Mouse (Mus musculus): ENCODE measurements around the gene Hepacam2. TPM values are rescaled to one million over a fixed set of nuclear protein-coding genes. Genes with fewer than 3 reads are reported as not detected.

Gene Hepacam2
- polyA plus RNA-seq, 1 experiment from 2014 or later: 1.7 TPM

- no peaks in the 10 kb centered on the region for H3K9me3 ChIP-seq (replicated peaks)
- no peak for DNase-seq (ENCODE audit: low spot score)
- peaks cover 1% of the 10 kb centered on the region; the same call in 1 of the 2 replicates for H3K4me1 ChIP-seq
- no peak overlapping the region for H3K4me3 ChIP-seq
- H3K27ac ChIP-seq (replicated peaks): no peak overlapping the region
- 85% methylated on average over 5 of the region's 5 CpGs for WGBS
- H3K27me3 ChIP-seq (ENCODE audit: low read depth, poor library complexity, severe bottlenecking): no peaks in the 10 kb centered on the region
- H3K36me3 ChIP-seq: no peaks in the 10 kb centered on the region
These were observed 7.2 kb upstream of the Hepacam2 start for GRCm38 (mm10) chr6:3505289-3505688.

- Histone ChIP-seq H3K4me3 (no peak overlapping the region), H3K36me3 (no peaks in the 10 kb centered on the region), H3K4me1 (peaks cover 17% of the 10 kb centered on the region), H3K27me3 (ENCODE audit: low read depth, poor library complexity, severe bottlenecking) (no peaks in the 10 kb centered on the region), H3K27ac (replicated peaks) (no peak overlapping the region), H3K9me3 (replicated peaks) (no peaks in the 10 kb centered on the region)
- WGBS: 87% methylated on average over 3 of the region's 3 CpGs
- no peak for DNase-seq (ENCODE audit: low spot score)
These were observed 2.2 kb upstream of the Hepacam2 start for GRCm38 (mm10) chr6:3500286-3500685.

- DNase-seq (ENCODE audit: low spot score): no peak
- H3K27me3 ChIP-seq (ENCODE audit: low read depth, poor library complexity, severe bottlenecking): no peaks in the 10 kb centered on the region
- no peak overlapping the region for H3K4me3 ChIP-seq
- WGBS: 5% methylated on average over 2 of the region's 2 CpGs
- H3K36me3 ChIP-seq: no peaks in the 10 kb centered on the region
- no peak overlapping the region for H3K27ac ChIP-seq (replicated peaks)
- no peaks in the 10 kb centered on the region for H3K9me3 ChIP-seq (replicated peaks)
- H3K4me1 ChIP-seq: peaks cover 17% of the 10 kb centered on the region
These were observed 1.9 kb downstream of the Hepacam2 start for GRCm38 (mm10) chr6:3496210-3496609.

GRCm38 (mm10) chr6:3494285-3494684 is 3.8 kb downstream of the Hepacam2 start:
- Histone ChIP-seq H3K36me3 (no peaks in the 10 kb centered on the region), H3K9me3 (replicated peaks) (no peaks in the 10 kb centered on the region), H3K4me3 (no peak overlapping the region), H3K27ac (replicated peaks) (no peak overlapping the region), H3K4me1 (peaks cover 11% of the 10 kb centered on the region), H3K27me3 (ENCODE audit: low read depth, poor library complexity, severe bottlenecking) (no peaks in the 10 kb centered on the region)
- no peak for DNase-seq (ENCODE audit: low spot score)
- WGBS: 82% methylated on average over 5 of the region's 5 CpGs

- no peak overlapping the region for H3K27ac ChIP-seq (replicated peaks)
- no peak overlapping the region for H3K4me3 ChIP-seq
- no peaks in the 10 kb centered on the region for H3K9me3 ChIP-seq (replicated peaks)
- 85% methylated on average over 1 of the region's 1 CpGs for WGBS
- H3K36me3 ChIP-seq: no peaks in the 10 kb centered on the region
- H3K4me1 ChIP-seq: no peaks in the 10 kb centered on the region
- DNase-seq (ENCODE audit: low spot score): no peak
- no peaks in the 10 kb centered on the region for H3K27me3 ChIP-seq (ENCODE audit: low read depth, poor library complexity, severe bottlenecking)
These were observed 10.7 kb downstream of the Hepacam2 start for GRCm38 (mm10) chr6:3487355-3487754.

- H3K36me3 ChIP-seq: no peaks in the 10 kb centered on the region
- H3K4me1 ChIP-seq: no peaks in the 10 kb centered on the region
- DNase-seq (ENCODE audit: low spot score): no peak
- H3K27me3 ChIP-seq (ENCODE audit: low read depth, poor library complexity, severe bottlenecking): no peaks in the 10 kb centered on the region
- 83% methylated on average over 3 of the region's 3 CpGs for WGBS
- no peaks in the 10 kb centered on the region for H3K9me3 ChIP-seq (replicated peaks)
- H3K4me3 ChIP-seq: no peak overlapping the region
- H3K27ac ChIP-seq (replicated peaks): no peak overlapping the region
These were observed 13.0 kb downstream of the Hepacam2 start for GRCm38 (mm10) chr6:3485133-3485532.

- no peak for DNase-seq (ENCODE audit: low spot score)
- WGBS: 90% methylated on average over 3 of the region's 3 CpGs
- Histone ChIP-seq H3K4me3 (no peak overlapping the region), H3K27me3 (ENCODE audit: low read depth, poor library complexity, severe bottlenecking) (no peaks in the 10 kb centered on the region), H3K9me3 (replicated peaks) (no peaks in the 10 kb centered on the region), H3K4me1 (0 out of 2 replicates have a peak, but pooled peaks cover 2% of the 10 kb centered on the region), H3K36me3 (no peaks in the 10 kb centered on the region), H3K27ac (replicated peaks) (no peak overlapping the region)
These were observed 16.4 kb downstream of the Hepacam2 start for GRCm38 (mm10) chr6:3481705-3482104.

GRCm38 (mm10) chr6:3479853-3480252 is 18.2 kb downstream of the Hepacam2 start:
- 58% methylated on average over 5 of the region's 5 CpGs for WGBS
- Histone ChIP-seq H3K27ac (replicated peaks) (no peak overlapping the region), H3K27me3 (ENCODE audit: low read depth, poor library complexity, severe bottlenecking) (no peaks in the 10 kb centered on the region), H3K4me3 (no peak overlapping the region), H3K4me1 (0 out of 2 replicates have a peak, but pooled peaks cover 2% of the 10 kb centered on the region), H3K9me3 (replicated peaks) (no peaks in the 10 kb centered on the region), H3K36me3 (no peaks in the 10 kb centered on the region)
- DNase-seq (ENCODE audit: low spot score): no peak

- no peaks in the 10 kb centered on the region for H3K9me3 ChIP-seq (replicated peaks)
- H3K36me3 ChIP-seq: no peaks in the 10 kb centered on the region
- H3K4me1 ChIP-seq: 0 out of 2 replicates have a peak, but pooled peaks cover 2% of the 10 kb centered on the region
- H3K27ac ChIP-seq (replicated peaks): no peak overlapping the region
- WGBS: 67% methylated on average over 2 of the region's 2 CpGs
- no peak overlapping the region for H3K4me3 ChIP-seq
- no peak for DNase-seq (ENCODE audit: low spot score)
- no peaks in the 10 kb centered on the region for H3K27me3 ChIP-seq (ENCODE audit: low read depth, poor library complexity, severe bottlenecking)
These were observed 21.8 kb downstream of the Hepacam2 start for GRCm38 (mm10) chr6:3476299-3476698.

GRCm38 (mm10) chr6:3470706-3471105 is 27.4 kb downstream of the Hepacam2 start:
- no peaks in the 10 kb centered on the region for H3K36me3 ChIP-seq
- no peak overlapping the region for H3K4me3 ChIP-seq
- no peak for DNase-seq (ENCODE audit: low spot score)
- H3K27me3 ChIP-seq (ENCODE audit: low read depth, poor library complexity, severe bottlenecking): no peaks in the 10 kb centered on the region
- WGBS: 79% methylated on average over 2 of the region's 2 CpGs
- no peaks in the 10 kb centered on the region for H3K4me1 ChIP-seq
- no peaks in the 10 kb centered on the region for H3K9me3 ChIP-seq (replicated peaks)
- no peak overlapping the region for H3K27ac ChIP-seq (replicated peaks)

- 73% methylated on average over 1 of the region's 1 CpGs for WGBS
- DNase-seq (ENCODE audit: low spot score): no peak
- Histone ChIP-seq H3K9me3 (replicated peaks) (no peaks in the 10 kb centered on the region), H3K27me3 (ENCODE audit: low read depth, poor library complexity, severe bottlenecking) (no peaks in the 10 kb centered on the region), H3K4me3 (no peak overlapping the region), H3K27ac (replicated peaks) (no peak overlapping the region), H3K36me3 (no peaks in the 10 kb centered on the region), H3K4me1 (no peaks in the 10 kb centered on the region)
These were observed 29.5 kb downstream of the Hepacam2 start for GRCm38 (mm10) chr6:3468627-3469026.

- no peaks in the 10 kb centered on the region for H3K9me3 ChIP-seq (replicated peaks)
- DNase-seq (ENCODE audit: low spot score): no peak
- no peaks in the 10 kb centered on the region for H3K27me3 ChIP-seq (ENCODE audit: low read depth, poor library complexity, severe bottlenecking)
- 89% methylated on average over 2 of the region's 2 CpGs for WGBS
- H3K4me3 ChIP-seq: no peak overlapping the region
- H3K4me1 ChIP-seq: peaks cover 6% of the 10 kb centered on the region
- no peak overlapping the region for H3K27ac ChIP-seq (replicated peaks)
- H3K36me3 ChIP-seq: no peaks in the 10 kb centered on the region
These were observed 34.5 kb downstream of the Hepacam2 start for GRCm38 (mm10) chr6:3463594-3463993.

GRCm38 (mm10) chr6:3463026-3463425 is 35.1 kb downstream of the Hepacam2 start:
- H3K27me3 ChIP-seq (ENCODE audit: low read depth, poor library complexity, severe bottlenecking): no peaks in the 10 kb centered on the region
- WGBS: 86% methylated on average over 6 of the region's 6 CpGs
- no peak for DNase-seq (ENCODE audit: low spot score)
- H3K27ac ChIP-seq (replicated peaks): no peak overlapping the region
- no peak overlapping the region for H3K4me3 ChIP-seq
- no peaks in the 10 kb centered on the region for H3K36me3 ChIP-seq
- peaks cover 6% of the 10 kb centered on the region for H3K4me1 ChIP-seq
- H3K9me3 ChIP-seq (replicated peaks): no peaks in the 10 kb centered on the region

GRCm38 (mm10) chr6:3455944-3456536 is 42.1 kb downstream of the Hepacam2 start:
- DNase-seq (ENCODE audit: low spot score): peak; percentile 13
- H3K4me3 ChIP-seq: no peak overlapping the region
- 68% methylated on average over 11 of the region's 11 CpGs for WGBS

More at GRCm38 (mm10) chr6:3455944-3456536, 42.1 kb downstream of the Hepacam2 start:
- Histone ChIP-seq H3K4me1 (no peaks in the 10 kb centered on the region), H3K27me3 (ENCODE audit: low read depth, poor library complexity, severe bottlenecking) (no peaks in the 10 kb centered on the region), H3K9me3 (replicated peaks) (no peaks in the 10 kb centered on the region), H3K36me3 (no peaks in the 10 kb centered on the region), H3K27ac (replicated peaks) (no peak overlapping the region)
